ENCODE assay signal across 8 mouse cellular contexts in the genomic region with DNA sequence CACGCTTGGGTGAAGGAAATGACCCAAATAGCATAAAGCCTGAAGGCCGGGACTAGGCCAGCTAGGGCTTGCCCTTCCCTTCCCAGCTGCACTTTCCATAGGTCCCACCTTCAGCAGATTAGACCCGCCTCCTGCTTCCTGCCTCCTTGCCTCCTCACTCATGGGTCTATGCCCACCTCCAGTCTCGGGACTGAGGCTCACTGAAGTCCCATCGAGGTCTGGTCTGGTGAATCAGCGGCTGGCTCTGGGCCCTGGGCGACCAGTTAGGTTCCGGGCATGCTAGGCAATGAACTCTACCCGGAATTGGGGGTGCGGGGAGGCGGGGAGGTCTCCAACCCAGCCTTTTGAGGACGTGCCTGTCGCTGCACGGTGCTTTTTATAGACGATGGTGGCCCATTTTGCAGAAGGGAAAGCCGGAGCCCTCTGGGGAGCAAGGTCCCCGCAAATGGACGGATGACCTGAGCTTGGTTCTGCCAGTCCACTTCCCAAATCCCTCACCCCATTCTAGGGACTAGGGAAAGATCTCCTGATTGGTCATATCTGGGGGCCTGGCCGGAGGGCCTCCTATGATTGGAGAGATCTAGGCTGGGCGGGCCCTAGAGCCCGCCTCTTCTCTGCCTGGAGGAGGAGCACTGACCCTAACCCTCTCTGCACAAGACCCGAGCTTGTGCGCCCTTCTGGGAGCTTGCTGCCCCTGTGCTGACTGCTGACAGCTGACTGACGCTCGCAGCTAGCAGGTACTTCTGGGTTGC. TPM values are rescaled to one million over a fixed set of nuclear protein-coding genes. Genes with fewer than 3 reads are reported as not detected.
DNase-seq lines count a peak whose midpoint lies in the region; ATAC-seq and TF ChIP-seq lines count a peak whose summit lies in the region.

No protein-coding gene starts in this region.

- H3K27ac ChIP-seq in spleen, adult 2 months (ENCODE audit: insufficient read depth, low read length) = no peak overlapping the region
- no peak overlapping the region for H3K27ac ChIP-seq in embryonic facial prominence, embryonic 14.5 days (replicated peaks; ENCODE audit: low read depth, low read length)
- no peak overlapping the region for H3K27ac ChIP-seq in heart, embryonic 14.5 days (replicated peaks in 1 of 2; ENCODE audit: control insufficient read depth in 1 of 2, insufficient read depth in 1 of 2, low read depth in 2 of 2, low read length in 2 of 2)
- H3K27ac ChIP-seq in small intestine, adult 2 months (ENCODE audit: insufficient read depth, low read depth, low read length) = peak overlapping the region; percentile 85

- no peaks in the 10 kb centered on the region for H3K36me3 ChIP-seq in spleen, adult 2 months (ENCODE audit: control insufficient read depth, insufficient read depth, low read length)
- H3K36me3 ChIP-seq in embryonic facial prominence, embryonic 14.5 days (ENCODE audit: control insufficient read depth, insufficient read depth, low read length) = no peaks in the 10 kb centered on the region
- H3K36me3 ChIP-seq in heart, embryonic 14.5 days (ENCODE audit: control insufficient read depth, insufficient read depth, low read length) = no peaks in the 10 kb centered on the region
- H3K36me3 ChIP-seq in small intestine, adult 2 months (ENCODE audit: control insufficient read depth, insufficient read depth, low read length) = no peaks in the 10 kb centered on the region

- H3K4me3 ChIP-seq in spleen, adult 2 months (ENCODE audit: extremely low read depth, insufficient read depth, insufficient read length) = peak overlapping the region; percentile 28; the same call in 1 of the 2 replicates
- H3K4me3 ChIP-seq in embryonic facial prominence, embryonic 14.5 days (ENCODE audit: low read depth, low read length) = peak overlapping the region; percentile 7
- peak overlapping the region; percentile 28 to 32 for H3K4me3 ChIP-seq in heart, embryonic 14.5 days (ENCODE audit: control insufficient read depth in 1 of 2, insufficient read depth in 1 of 2, low read depth in 1 of 2, low read length in 2 of 2)
- peak overlapping the region; percentile 76 for H3K4me3 ChIP-seq in small intestine, adult 2 months (ENCODE audit: low read depth, low read length)

- 21% methylated on average over 25 of the region's 25 CpGs for WGBS in spleen, adult 2 months
- WGBS in embryonic facial prominence, embryonic 14.5 days = 10% methylated on average over 23 of the region's 25 CpGs
- WGBS in heart, embryonic 14.5 days = 10% methylated on average over 25 of the region's 25 CpGs
- WGBS in small intestine, adult 2 months = 10% methylated on average over 25 of the region's 25 CpGs

- peak overlapping the region; percentile 39 for H3K4me2 ChIP-seq in embryonic facial prominence, embryonic 14.5 days (ENCODE audit: low read depth, low read length)
- peak overlapping the region; percentile 58 for H3K4me2 ChIP-seq in heart, embryonic 14.5 days (ENCODE audit: low read length)

- no peak overlapping the region for H3K9ac ChIP-seq in embryonic facial prominence, embryonic 14.5 days (ENCODE audit: low read depth, low read length)
- H3K9ac ChIP-seq in heart, embryonic 14.5 days (ENCODE audit: low read length) = no peak overlapping the region

- H3K9me3 ChIP-seq in embryonic facial prominence, embryonic 14.5 days (ENCODE audit: control insufficient read depth, low read length) = no peaks in the 10 kb centered on the region
- no peaks in the 10 kb centered on the region for H3K9me3 ChIP-seq in heart, embryonic 14.5 days (ENCODE audit: control insufficient read depth, low read length)

- no peaks in the 10 kb centered on the region for H3K27me3 ChIP-seq in spleen, adult 2 months (ENCODE audit: control insufficient read depth, insufficient read depth, low read length)
- H3K27me3 ChIP-seq in embryonic facial prominence, embryonic 14.5 days (replicated peaks; ENCODE audit: control insufficient read depth, insufficient read depth, low read length) = no peaks in the 10 kb centered on the region; the same call in 1 of the 2 replicates
- H3K27me3 ChIP-seq in heart, embryonic 14.5 days (ENCODE audit: control insufficient read depth, insufficient read depth, low read length) = no peaks in the 10 kb centered on the region
- H3K27me3 ChIP-seq in small intestine, adult 2 months (ENCODE audit: control insufficient read depth, insufficient read depth, low read length) = no peaks in the 10 kb centered on the region

- no peak for DNase-seq in spleen, adult 2 months (ENCODE audit: low read depth in 1 of 2, low spot score in 2 of 2)
- DNase-seq in spleen, postnatal 4 days (ENCODE audit: low spot score in 2 of 2) = no peak
- peak; percentile 41 for DNase-seq in embryonic facial prominence, embryonic 14.5 days (ENCODE audit: low spot score)
- DNase-seq in kidney, postnatal 14 days = peak; percentile 85
- peak; percentile 77 for DNase-seq in lung, postnatal 36 days
- no peak for DNase-seq in frontal cortex, postnatal 25 days (ENCODE audit: low spot score in 2 of 2)

- TF ChIP-seq CTCF in spleen, adult 2 months (IDR thresholded peaks at IDR 0.05; ENCODE audit: extremely low read depth, insufficient read depth, insufficient read length, insufficient replicate concordance) = no peak
- TF ChIP-seq CTCF in small intestine, adult 2 months (IDR thresholded peaks at IDR 0.05; ENCODE audit: extremely low read depth, insufficient read length, insufficient replicate concordance, low read depth, low read length) = no peak

- peak; percentile 90 for ATAC-seq in embryonic facial prominence, embryonic 14.5 days (ENCODE audit: low read depth)
- ATAC-seq in heart, embryonic 14.5 days (ENCODE audit: insufficient number of reproducible peaks, insufficient read depth, low FRiP score, low read depth) = 0 out of 2 replicates have a peak, but pooled peaks have one; percentile 64

- no peaks in the 10 kb centered on the region for H3K4me1 ChIP-seq in spleen, adult 2 months (ENCODE audit: control insufficient read depth, insufficient read depth, insufficient read length)
- H3K4me1 ChIP-seq in embryonic facial prominence, embryonic 14.5 days (ENCODE audit: control insufficient read depth, insufficient read depth, low read length) = no peaks in the 10 kb centered on the region
- peaks cover 7 to 8% of the 10 kb centered on the region in 2 experiments; a peak in 1 of 4 replicates for H3K4me1 ChIP-seq in heart, embryonic 14.5 days (ENCODE audit: control insufficient read depth in 2 of 2, insufficient read depth in 2 of 2, low read length in 2 of 2)
- H3K4me1 ChIP-seq in small intestine, adult 2 months (ENCODE audit: control insufficient read depth, insufficient read depth, insufficient read length, low read length) = peaks cover 25% of the 10 kb centered on the region

- no peak for TF ChIP-seq POLR2A in spleen, adult 2 months (IDR thresholded peaks at IDR 0.05; ENCODE audit: low read depth, low read length)
- TF ChIP-seq POLR2A in small intestine, adult 2 months (IDR thresholded peaks at IDR 0.05; ENCODE audit: low read depth, low read length) = no peak

RNA-seq across cellular contexts. Expression of gene Slc41a3, which starts 54.2 kb away (rescaled TPM):
- 7.2 and 8.3 TPM in 2 replicates for polyA plus RNA-seq in spleen, adult 2 months (2012; rRNA removed)
- 5.4 and 7.2 TPM in 2 replicates for polyA plus RNA-seq in embryonic facial prominence, embryonic 14.5 days (2014; fragmentation: Nextera tagmentation; extraction: Ambion mirVana)
- polyA plus RNA-seq in heart, embryonic 14.5 days (2014; fragmentation: Nextera tagmentation; extraction: Ambion mirVana) = 12.8 and 14.8 TPM in 2 replicates
- 1.5 and 10.7 TPM in 2 replicates for polyA plus RNA-seq in small intestine, adult 2 months (2012; rRNA removed)

Comparison
In these comparisons a context has a peak if more than half of its experiments do, and no peak if none do; other contexts are left out.
1. DNase-seq: peak in embryonic facial prominence, embryonic 14.5 days (single experiment), kidney, postnatal 14 days (single experiment) and lung, postnatal 36 days (single experiment); none in spleen, adult 2 months (0 of 2), spleen, postnatal 4 days (0 of 2) and frontal cortex, postnatal 25 days (0 of 2).
2. H3K4me3 ChIP-seq: peak in every context shown above with its lines; median percentile 76 in small intestine, adult 2 months; 30 in heart, embryonic 14.5 days; 28 in spleen, adult 2 months; 7 in embryonic facial prominence, embryonic 14.5 days.